Comparison of ENCODE assay signal across 7 mouse cellular contexts in genomic region chr11:95648827-95649226, GRCm38 (mm10). TPM values are rescaled to one million over a fixed set of nuclear protein-coding genes. Genes with fewer than 3 reads are reported as not detected.
A peak's percentile ranks its signal among the peaks of the same experiment; 100 is the strongest.
DNase-seq lines count a peak whose midpoint lies in the region; ATAC-seq and TF ChIP-seq lines count a peak whose summit lies in the region.

No protein-coding gene starts in this region.

- WGBS in forebrain, embryonic 15.5 days, result 3% methylated on average over 4 of the region's 4 CpGs
- WGBS in stomach, embryonic 14.5 days, result 6% methylated on average over 4 of the region's 4 CpGs

- ATAC-seq in forebrain, embryonic 15.5 days (replicated peaks), result peak; percentile 82
- peak; percentile 72; the same call in 1 of the 2 replicates for ATAC-seq in monocyte, adult 5-6 weeks (replicated peaks; ENCODE audit: insufficient number of reproducible peaks, low FRiP score, low TSS enrichment, poor library complexity, severe bottlenecking)
- ATAC-seq in stomach, embryonic 14.5 days (ENCODE audit: insufficient number of reproducible peaks, insufficient read depth, low FRiP score, low read depth), result 0 out of 2 replicates have a peak, but pooled peaks have one; percentile 43

- no peak overlapping the region for H3K27ac ChIP-seq in forebrain, embryonic 15.5 days (replicated peaks)
- no peak overlapping the region for H3K27ac ChIP-seq in left cerebral cortex, adult 2 months
- no peak overlapping the region for H3K27ac ChIP-seq in stomach, embryonic 14.5 days (ENCODE audit: low read length)

- DNase-seq in WW6 (ENCODE audit: low read depth, low spot score), result peak; percentile 64
- DNase-seq in c-Kit-positive CD71-positive TER-119-positive erythroid progenitor cells, embryonic 14.5 days (ENCODE audit: low spot score), result peak; percentile 54
- DNase-seq in induced T-regulatory cell, adult 2 months (ENCODE audit: low read depth), result peak; percentile 74
- peak; percentile 69 to 77 for DNase-seq in left cerebral cortex, adult 2 months (ENCODE audit: extremely low spot score in 1 of 2, low spot score in 2 of 2)

- no peaks in the 10 kb centered on the region for H3K9me3 ChIP-seq in forebrain, embryonic 15.5 days
- no peaks in the 10 kb centered on the region for H3K9me3 ChIP-seq in stomach, embryonic 14.5 days (ENCODE audit: control insufficient read depth, low read depth, low read length)

- H3K36me3 ChIP-seq in forebrain, embryonic 15.5 days, result no peaks in the 10 kb centered on the region
- H3K36me3 ChIP-seq in stomach, embryonic 14.5 days (ENCODE audit: control insufficient read depth, insufficient read depth, low read length), result no peaks in the 10 kb centered on the region

- H3K27me3 ChIP-seq in forebrain, embryonic 15.5 days, result peaks cover 26% of the 10 kb centered on the region
- H3K27me3 ChIP-seq in stomach, embryonic 14.5 days (ENCODE audit: control insufficient read depth, insufficient read depth, low read length), result peaks cover 5% of the 10 kb centered on the region; the same call in 1 of the 2 replicates

- H3K4me2 ChIP-seq in forebrain, embryonic 15.5 days (replicated peaks), result no peak overlapping the region
- H3K4me2 ChIP-seq in stomach, embryonic 14.5 days (replicated peaks; ENCODE audit: low read depth, low read length), result no peak overlapping the region

- peaks cover 19% of the 10 kb centered on the region for H3K4me1 ChIP-seq in forebrain, embryonic 15.5 days
- H3K4me1 ChIP-seq in stomach, embryonic 14.5 days (ENCODE audit: control insufficient read depth, insufficient read depth, low read length), result peaks cover 19% of the 10 kb centered on the region

- TF ChIP-seq CTCF in left cerebral cortex, adult 2 months (IDR thresholded peaks at IDR 0.05), result peak; percentile 97

- no peak overlapping the region for H3K4me3 ChIP-seq in forebrain, embryonic 15.5 days
- H3K4me3 ChIP-seq in left cerebral cortex, adult 2 months, result no peak overlapping the region
- no peak overlapping the region for H3K4me3 ChIP-seq in stomach, embryonic 14.5 days (ENCODE audit: low read depth, low read length)

- H3K9ac ChIP-seq in forebrain, embryonic 15.5 days (replicated peaks), result no peak overlapping the region
- no peak overlapping the region for H3K9ac ChIP-seq in stomach, embryonic 14.5 days (replicated peaks; ENCODE audit: low read depth, low read length)

- intact Hi-C loops in left cerebral cortex, adult 2 months (cut with DNase I), result loop anchor here (1.0 to 10.0 kb wide), 4 partner anchors 47 to 264 kb away; partner anchors contain the start of genes Ngfr and Slc35b1

RNA-seq across cellular contexts. Expression of gene Phb, which starts 17.9 kb away (rescaled TPM):
- 187 and 192 TPM in 2 replicates for polyA plus RNA-seq in forebrain, embryonic 15.5 days (2015; fragmentation: Nextera tagmentation; extraction: Ambion mirVana)
- 10 to 100 TPM; 70.0 to 74.0 TPM for total RNA-seq in left cerebral cortex, adult 2 months (2021)
- total RNA-seq in monocyte, adult 5-6 weeks (2017), result 31.8 to 48.7 TPM (median 44.4 TPM) in 3 replicates
- 224 and 239 TPM in 2 replicates for polyA plus RNA-seq in stomach, embryonic 14.5 days (2014; fragmentation: Nextera tagmentation; extraction: Ambion mirVana)
